Mouse (Mus musculus) CH12.LX (cell line): ENCODE results near the gene Ppp1r18. TPM values are rescaled to one million over a fixed set of nuclear protein-coding genes. Genes with fewer than 3 reads are reported as not detected.

Experiments used
- DNase-seq: peaks from one replicate; pipeline ENCODE4 v3.0.0-alpha.2; 2013; ENCODE audit errors: extremely low read depth
- H3K27ac ChIP-seq: 2 replicates; pipeline ENCODE4 v1.5.1; 2012; ENCODE audit warnings: low read depth, mild to moderate bottlenecking, control low read depth, moderate library complexity; ENCODE audit not compliant: insufficient read depth
- H3K27me3 ChIP-seq: replicated peaks from 2 replicates; pipeline ENCODE3; 2012; ENCODE audit warnings: inconsistent platforms
- H3K36me3 ChIP-seq, 2 experiments: replicated peaks in 1 of 2; 2 replicates each; pipeline versions ENCODE3 to v1.6.1; 2012; ENCODE audit warnings: inconsistent platforms in 1 of 2, low read length in 1 of 2, mild to moderate bottlenecking in 1 of 2, mixed read lengths in 1 of 2, moderate library complexity in 1 of 2; ENCODE audit not compliant: control insufficient read depth in 1 of 2, insufficient read depth in 1 of 2
- H3K4me1 ChIP-seq, 2 experiments: 2 replicates each; pipeline ENCODE4 v1.6.1; 2012; ENCODE audit warnings: inconsistent platforms in 1 of 2, moderate library complexity in 1 of 2; ENCODE audit not compliant: insufficient read depth in 2 of 2, control insufficient read depth in 1 of 2
- H3K4me2 ChIP-seq: 2 replicates; pipeline ENCODE4 v1.6.1; 2012; ENCODE audit warnings: low read depth, mild to moderate bottlenecking, control low read depth; ENCODE audit not compliant: poor library complexity, insufficient read depth, severe bottlenecking
- H3K4me3 ChIP-seq, 3 experiments: fragments of 150-350 bp in 1 of 3; sonication (generic) in 1 of 3; replicated peaks in 1 of 3; 2 replicates each; pipeline versions ENCODE3 to v1.5.1; 2011 to 2012; ENCODE audit warnings: low read depth in 2 of 3, low read length in 2 of 3, mild to moderate bottlenecking in 2 of 3, moderate library complexity in 2 of 3, control low read depth in 1 of 3, improper control_type of control experiment in 1 of 3, inconsistent platforms in 1 of 3, mixed read lengths in 1 of 3; ENCODE audit not compliant: poor library complexity in 1 of 3
- H3K79me2 ChIP-seq: replicated peaks from 2 replicates; pipeline ENCODE4 v1.6.1; 2012; ENCODE audit warnings: mild to moderate bottlenecking, moderate library complexity; ENCODE audit not compliant: control insufficient read depth, poor library complexity, insufficient read depth, severe bottlenecking; ENCODE audit errors: extremely low read depth
- H3K9ac ChIP-seq: 2 replicates; pipeline ENCODE4 v1.6.1; 2012; ENCODE audit warnings: low read depth, mild to moderate bottlenecking, control low read depth, moderate library complexity; ENCODE audit not compliant: insufficient read depth
- H3K9me3 ChIP-seq: replicated peaks from 2 replicates; pipeline ENCODE3; 2012; ENCODE audit warnings: low read length, inconsistent platforms, mixed read lengths
- BHLHE40 ChIP-seq: IDR thresholded peaks from 2 replicates; pipeline ENCODE4 v1.6.1; 2011; ENCODE audit warnings: mild to moderate bottlenecking, low read depth, low read length, improper control_type of control experiment
- CHD1 ChIP-seq: IDR thresholded peaks from 2 replicates; pipeline ENCODE4 v1.6.1; 2012; ENCODE audit warnings: low read depth, low read length, improper control_type of control experiment, inconsistent platforms
- CHD2 ChIP-seq: IDR thresholded peaks from 2 replicates; pipeline ENCODE4 v1.6.1; 2011; ENCODE audit warnings: low read length, improper control_type of control experiment
- CTCF ChIP-seq, 2 experiments: IDR thresholded peaks in 1 of 2; conservative IDR thresholded peaks in 1 of 2; 2 replicates each; pipeline ENCODE4 v1.5.1; 2011 to 2012; ENCODE audit warnings: low read depth in 2 of 2, low read length in 2 of 2, improper control_type of control experiment in 1 of 2, inconsistent platforms in 1 of 2, mild to moderate bottlenecking in 1 of 2, moderate library complexity in 1 of 2
- E2F4 ChIP-seq: IDR thresholded peaks from 2 replicates; pipeline ENCODE4 v1.6.1; 2011; ENCODE audit warnings: low read depth, low read length, improper control_type of control experiment; ENCODE audit not compliant: insufficient replicate concordance
- ELF1 ChIP-seq: IDR thresholded peaks from 2 replicates; pipeline ENCODE4 v1.6.1; 2014; ENCODE audit warnings: low read depth, mild to moderate bottlenecking, inconsistent platforms, low read length, improper control_type of control experiment
- GABPA ChIP-seq: IDR thresholded peaks from 2 replicates; pipeline ENCODE4 v1.6.1; 2012; ENCODE audit warnings: low read depth, low read length, improper control_type of control experiment, inconsistent platforms; ENCODE audit not compliant: insufficient replicate concordance
- HCFC1 ChIP-seq: IDR thresholded peaks from 2 replicates; pipeline ENCODE4 v1.6.1; 2012; ENCODE audit warnings: low read depth, mild to moderate bottlenecking, inconsistent platforms, low read length, improper control_type of control experiment
- IRF4 ChIP-seq: IDR thresholded peaks from 2 replicates; pipeline ENCODE4 v1.6.1; 2014; ENCODE audit warnings: low read depth, mild to moderate bottlenecking, inconsistent platforms, low read length, improper control_type of control experiment
- JUN ChIP-seq: IDR thresholded peaks from 2 replicates; pipeline ENCODE4 v1.6.1; 2011; ENCODE audit warnings: low read depth, mild to moderate bottlenecking, low read length, improper control_type of control experiment, moderate library complexity; ENCODE audit not compliant: insufficient read depth
- MXI1 ChIP-seq: IDR thresholded peaks from 2 replicates; pipeline ENCODE4 v1.6.1; 2011; ENCODE audit warnings: mild to moderate bottlenecking, low read depth, low read length, improper control_type of control experiment
- MYC ChIP-seq: IDR thresholded peaks from 2 replicates; pipeline ENCODE4 v1.6.1; 2011; ENCODE audit warnings: low read depth, mild to moderate bottlenecking, improper control_type of control experiment, low read length
- NELFE ChIP-seq: IDR thresholded peaks from 2 replicates; pipeline ENCODE4 v1.6.1; 2011; ENCODE audit warnings: low read depth, low read length, improper control_type of control experiment
- NRF1 ChIP-seq: IDR thresholded peaks from 2 replicates; pipeline ENCODE4 v1.6.1; 2014; ENCODE audit warnings: low read depth, mild to moderate bottlenecking, inconsistent platforms, low read length, improper control_type of control experiment, moderate library complexity
- POLR2A ChIP-seq: IDR thresholded peaks from 2 replicates; pipeline ENCODE4 v1.6.1; 2011; ENCODE audit warnings: low read depth, mild to moderate bottlenecking, improper control_type of control experiment, low read length
- SMC3 ChIP-seq: IDR thresholded peaks from 2 replicates; pipeline ENCODE4 v1.6.1; 2011; ENCODE audit warnings: low read depth, low read length, improper control_type of control experiment
- TBP ChIP-seq: conservative IDR thresholded peaks from 2 replicates; pipeline ENCODE4 v1.6.1; 2011; ENCODE audit warnings: low read depth, low read length, improper control_type of control experiment
- UBTF ChIP-seq: IDR thresholded peaks from 2 replicates; pipeline ENCODE4 v1.6.1; 2012; ENCODE audit warnings: low read depth, mild to moderate bottlenecking, inconsistent platforms, low read length, improper control_type of control experiment, moderate library complexity
- USF1 ChIP-seq: IDR thresholded peaks from 2 replicates; pipeline ENCODE4 v1.6.1; 2014; ENCODE audit warnings: low read depth, mild to moderate bottlenecking, inconsistent platforms, low read length, improper control_type of control experiment
- ZC3H11A ChIP-seq: IDR thresholded peaks from 2 replicates; pipeline ENCODE4 v1.6.1; 2012; ENCODE audit warnings: low read depth, mild to moderate bottlenecking, inconsistent platforms, low read length, improper control_type of control experiment
- ZNF384 ChIP-seq: IDR thresholded peaks from 2 replicates; pipeline ENCODE4 v1.6.1; 2012; ENCODE audit warnings: low read depth, low read length, improper control_type of control experiment, inconsistent platforms
- dilution Hi-C: fragments of 300-500 bp; cut with MboI; formaldehyde crosslinking; loops from 2 replicates; pipeline ENCODE4 v1.14.3; 2020; ENCODE audit warnings: low sequenced_read_pairs; ENCODE audit not compliant: extremely low pct_unique_long_range_greater_than_20kb, extremely low pct_ligation_motif_present
- in situ Hi-C: fragments of 300-500 bp; cut with MboI; formaldehyde crosslinking; loops from 3 replicates; pipeline ENCODE4 v1.14.3; 2019; ENCODE audit warnings: low sequenced_read_pairs, low pct_ligation_motif_present, low pct_unique_long_range_greater_than_20kb, mixed read lengths
- polyA plus RNA-seq: library from polyadenylated mRNA; unstranded; fragments of >175 nt; gene quantifications from 2 replicates; pipeline ENCODE4 v1.2.1, GENCODE M21; 2012; ENCODE audit warnings: low read depth; ENCODE audit not compliant: insufficient read length
- total RNA-seq, 2 experiments: library from RNA; depleted of rRNA; stranded (reverse); fragments of 300-350 nt in 1 of 2; fragments of >200 nt in 1 of 2; gene quantifications; 2 replicates each; pipeline ENCODE4 v1.2.3; 2012 to 2014

Gene Ppp1r18
- total and polyA plus RNA-seq, 3 experiments: 8.5 to 50.1 (median 21.4) TPM

- Histone ChIP-seq H3K4me1 (peaks cover 3 to 46% of the 10 kb centered on the region in 2 experiments; a peak in 3 of 4 replicates), H3K9me3 (no peaks in the 10 kb centered on the region), H3K4me2 (peak overlapping the region; percentile 79), H3K36me3 (peaks cover 38 to 59% of the 10 kb centered on the region in 2 experiments), H3K4me3 (peak overlapping the region; percentile 77 to 92 (median 89)), H3K27me3 (no peaks in the 10 kb centered on the region), H3K27ac (no peak overlapping the region), H3K9ac (peak overlapping the region; percentile 98), H3K79me2 (peaks cover 40% of the 10 kb centered on the region)
- TF ChIP-seq GABPA (no peak), MXI1 (no peak), JUN (no peak), BHLHE40 (no peak), MYC (no peak), CTCF (conservative IDR thresholded peaks at IDR 0.05 in 1 of 2, IDR thresholded peaks at IDR 0.05 in 1 of 2; ENCODE audit: low read depth in 2 of 2, low read length in 2 of 2) (peak in 1 of 2 experiments; percentile 49; a peak in 2 of 4 replicates)
- peak; percentile 45 for DNase-seq
- dilution Hi-C loops (no loop called here), in situ Hi-C loops (no loop called here)
These were observed 49.6 kb downstream of the Ppp1r18 start for GRCm38 (mm10) chr17:35914975-35915374.

GRCm38 (mm10) chr17:35915538-35916296 is 50.3 kb downstream of the Ppp1r18 start:
- Histone ChIP-seq H3K36me3 (peaks cover 40 to 64% of the 10 kb centered on the region in 2 experiments), H3K4me1 (peaks cover 3 to 50% of the 10 kb centered on the region in 2 experiments; a peak in 3 of 4 replicates), H3K4me3 (peak overlapping the region; percentile 77 to 92 (median 89)), H3K9me3 (no peaks in the 10 kb centered on the region), H3K79me2 (peaks cover 42% of the 10 kb centered on the region), H3K27ac (peak overlapping the region; percentile 91), H3K9ac (peak overlapping the region; percentile 98), H3K27me3 (no peaks in the 10 kb centered on the region), H3K4me2 (peak overlapping the region; percentile 79)
- dilution Hi-C loops: no loop called here
- in situ Hi-C loops: no loop called here
- DNase-seq: peak; percentile 45
- TF ChIP-seq POLR2A (no peak), CHD1 (peak; percentile 95), CHD2 (peak; percentile 37; the same call in 1 of the 2 replicates), MYC (peak; percentile 43; the same call in 1 of the 2 replicates)

- Histone ChIP-seq H3K9me3 (no peaks in the 10 kb centered on the region), H3K9ac (peak within 1 kb of the TSS; percentile 100), H3K36me3 (peaks cover 31 to 63% of the 10 kb centered on the region in 2 experiments), H3K4me3 (peak within 1 kb of the TSS; percentile 77 to 92 (median 89)), H3K4me1 (peaks cover 6 to 50% of the 10 kb centered on the region in 2 experiments; a peak in 3 of 4 replicates), H3K27me3 (no peaks in the 10 kb centered on the region), H3K27ac (peak within 1 kb of the TSS; percentile 91), H3K79me2 (peaks cover 47% of the 10 kb centered on the region), H3K4me2 (peak within 1 kb of the TSS; percentile 97)
- in situ Hi-C loops (no loop called here), dilution Hi-C loops (no loop called here)
- peak; percentile 98 for DNase-seq
- TF ChIP-seq BHLHE40: peak; percentile 45
- no peak for TF ChIP-seq ZNF384
- peak; percentile 99 for TF ChIP-seq NELFE
- peak; percentile 97 for TF ChIP-seq MXI1
- no peak for TF ChIP-seq SMC3
- peak; percentile 89 for TF ChIP-seq NRF1
- TF ChIP-seq TBP: peak; percentile 98
- TF ChIP-seq CHD2: peak; percentile 66; the same call in 1 of the 2 replicates
- TF ChIP-seq USF1: peak; percentile 59
- TF ChIP-seq UBTF: no peak
- peak; percentile 80 for TF ChIP-seq HCFC1
- TF ChIP-seq IRF4: peak; percentile 53; the same call in 1 of the 2 replicates
- TF ChIP-seq ELF1: peak; percentile 98
- no peak for TF ChIP-seq ZC3H11A
- 0 out of 2 replicates have a peak, but pooled peaks have one; percentile 70 for TF ChIP-seq E2F4
These were observed 51.1 kb downstream of the Ppp1r18 start, which contains the start of the genes Mrps18b and Ppp1r10 for GRCm38 (mm10) chr17:35916297-35917142. Gene Mrps18b, minus strand, starts transcription at chr17:35916389. Gene Ppp1r10, plus strand, starts transcription at chr17:35916434.
